Comparison of ENCODE assay signal across 10 mouse cellular contexts in the genomic region with DNA sequence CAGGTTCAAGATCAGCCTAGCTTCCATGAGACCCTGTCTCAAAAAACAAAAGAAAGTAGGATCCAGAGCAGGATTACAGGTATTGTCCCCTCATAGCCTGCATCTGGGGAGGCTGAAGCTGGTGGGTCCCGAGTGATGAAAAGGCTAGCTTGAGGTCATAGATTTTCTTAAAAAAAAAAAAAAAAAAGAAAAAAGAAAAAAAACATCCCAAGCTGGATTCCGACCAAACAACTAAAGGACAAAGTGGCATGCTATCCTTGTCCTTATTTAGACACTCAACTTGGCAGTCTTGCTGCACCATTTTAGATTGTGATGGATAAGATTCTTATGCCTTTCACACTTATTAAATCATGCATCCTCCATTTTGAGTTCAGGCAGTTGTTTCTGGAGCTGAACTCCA. TPM values are rescaled to one million over a fixed set of nuclear protein-coding genes. Genes with fewer than 3 reads are reported as not detected.
DNase-seq lines count a peak whose midpoint lies in the region; ATAC-seq and TF ChIP-seq lines count a peak whose summit lies in the region.
"Had no signal": no experiment of that assay in that cellular context is flagged by ENCODE, and none has a peak within 500 bp of the region (broad histone marks: within the 10 kb centered on the region; RNA-seq: fewer than 3 reads in every experiment).

No protein-coding gene starts in this region.

- H3K4me2 ChIP-seq in kidney, embryonic 16.5 days (replicated peaks; ENCODE audit: low read depth, low read length) = peak overlapping the region; percentile 62; the same call in 1 of the 2 replicates
- H3K4me2 ChIP-seq in hindbrain, embryonic 12.5 days (replicated peaks) = peak overlapping the region; percentile 51; the same call in 1 of the 2 replicates
- peak overlapping the region; percentile 65; the same call in 1 of the 2 replicates for H3K4me2 ChIP-seq in midbrain, embryonic 15.5 days

- peak overlapping the region; percentile 99 for H3K27ac ChIP-seq in kidney, embryonic 16.5 days (ENCODE audit: low read length)
- peak overlapping the region; percentile 99; the same call in 1 of the 2 replicates for H3K27ac ChIP-seq in hindbrain, embryonic 12.5 days
- peak overlapping the region; percentile 99 for H3K27ac ChIP-seq in midbrain, embryonic 15.5 days
- no peak overlapping the region for H3K27ac ChIP-seq in thymus, adult 2 months (ENCODE audit: control insufficient read depth, insufficient read depth, low read length)

- H3K9me3 ChIP-seq in kidney, embryonic 16.5 days (ENCODE audit: low read length) = no peaks in the 10 kb centered on the region
- no peaks in the 10 kb centered on the region for H3K9me3 ChIP-seq in hindbrain, embryonic 12.5 days (replicated peaks)
- H3K9me3 ChIP-seq in midbrain, embryonic 15.5 days = no peaks in the 10 kb centered on the region

- H3K4me1 ChIP-seq in kidney, embryonic 16.5 days (ENCODE audit: insufficient read depth, low read length) = peaks cover 20% of the 10 kb centered on the region
- H3K4me1 ChIP-seq in hindbrain, embryonic 12.5 days = peaks cover 20% of the 10 kb centered on the region
- peaks cover 27% of the 10 kb centered on the region for H3K4me1 ChIP-seq in midbrain, embryonic 15.5 days
- peaks cover 4% of the 10 kb centered on the region for H3K4me1 ChIP-seq in thymus, adult 2 months (replicated peaks; ENCODE audit: control insufficient read depth, insufficient read depth, low read length)

- H3K27me3 ChIP-seq in kidney, embryonic 16.5 days (ENCODE audit: insufficient read depth, low read length) = no peaks in the 10 kb centered on the region
- H3K27me3 ChIP-seq in hindbrain, embryonic 12.5 days = no peaks in the 10 kb centered on the region
- H3K27me3 ChIP-seq in midbrain, embryonic 15.5 days (replicated peaks) = no peaks in the 10 kb centered on the region
- H3K27me3 ChIP-seq in thymus, adult 2 months (ENCODE audit: control insufficient read depth, insufficient read depth, low read length) = no peaks in the 10 kb centered on the region

- no peak for DNase-seq in kidney, postnatal 10 days
- peak; percentile 43 for DNase-seq in adipocyte (ENCODE audit: low spot score)
- no peak for DNase-seq in urinary bladder, adult 18-20 months (ENCODE audit: low spot score in 2 of 2)
- no peak for DNase-seq in urinary bladder, postnatal 25 days (ENCODE audit: low spot score)
- no peak for DNase-seq in thymus, adult 2 months
- DNase-seq: cerebellum, adult 18-20 months; layer of hippocampus, postnatal 36 days had no signal

- TF ChIP-seq CTCF in thymus, adult 2 months (IDR thresholded peaks at IDR 0.05; ENCODE audit: borderline replicate concordance, control insufficient read depth, extremely low read depth, insufficient read depth, low read length, poor library complexity) = no peak

- ATAC-seq in kidney, embryonic 16.5 days (ENCODE audit: low FRiP score, low TSS enrichment) = no peak
- ATAC-seq in hindbrain, embryonic 12.5 days (ENCODE audit: low FRiP score) = no peak
- ATAC-seq in midbrain, embryonic 15.5 days (replicated peaks) = no peak

- TF ChIP-seq POLR2A in thymus, adult 2 months (IDR thresholded peaks at IDR 0.05; ENCODE audit: control insufficient read depth, extremely low read depth, insufficient read depth, low read length, poor library complexity) = no peak

- H3K4me3 ChIP-seq in kidney, embryonic 16.5 days (ENCODE audit: low read length) = peak overlapping the region; percentile 94; the same call in 1 of the 2 replicates
- H3K4me3 ChIP-seq in hindbrain, embryonic 12.5 days = no peak overlapping the region
- H3K4me3 ChIP-seq in midbrain, embryonic 15.5 days = no peak overlapping the region
- H3K4me3 ChIP-seq in thymus, adult 2 months (ENCODE audit: control insufficient read depth, insufficient read depth, low read length) = no peak overlapping the region

- WGBS in kidney, embryonic 16.5 days = 64% methylated on average over 2 of the region's 2 CpGs
- 79% methylated on average over 2 of the region's 2 CpGs for WGBS in hindbrain, embryonic 12.5 days
- WGBS in midbrain, embryonic 15.5 days = 73% methylated on average over 2 of the region's 2 CpGs
- 94% methylated on average over 2 of the region's 2 CpGs for WGBS in thymus, adult 2 months

- H3K36me3 ChIP-seq in kidney, embryonic 16.5 days (ENCODE audit: insufficient read depth, low read length) = peaks cover 63% of the 10 kb centered on the region
- H3K36me3 ChIP-seq in hindbrain, embryonic 12.5 days = peaks cover 58% of the 10 kb centered on the region
- H3K36me3 ChIP-seq in midbrain, embryonic 15.5 days (replicated peaks) = peaks cover 31% of the 10 kb centered on the region
- H3K36me3 ChIP-seq in thymus, adult 2 months (ENCODE audit: control insufficient read depth, insufficient read depth, low read length) = peaks cover 47% of the 10 kb centered on the region

- H3K9ac ChIP-seq in kidney, embryonic 16.5 days (replicated peaks; ENCODE audit: low read length) = peak overlapping the region; percentile 48; the same call in 1 of the 2 replicates
- no peak overlapping the region for H3K9ac ChIP-seq in hindbrain, embryonic 12.5 days
- H3K9ac ChIP-seq in midbrain, embryonic 15.5 days = no peak overlapping the region

RNA-seq across cellular contexts. Expression of a gene that starts 3.7 kb away (rescaled TPM):
- polyA plus RNA-seq in kidney, embryonic 16.5 days (2015; fragmentation: Nextera tagmentation; extraction: Ambion mirVana) = 36.2 and 41.0 TPM in 2 replicates
- 62.5 and 66.5 TPM in 2 replicates for polyA plus RNA-seq in hindbrain, embryonic 12.5 days (2016; fragmentation: Nextera tagmentation; extraction: Ambion mirVana)
- 56.3 and 57.7 TPM in 2 replicates for polyA plus RNA-seq in midbrain, embryonic 15.5 days (2015; fragmentation: Nextera tagmentation; extraction: Ambion mirVana)
- 66.5 and 72.2 TPM in 2 replicates for polyA plus RNA-seq in thymus, adult 2 months (2012; rRNA removed)

RNA-seq across cellular contexts. Expression of a gene that starts 13.1 kb away (rescaled TPM):
- 23.7 and 24.2 TPM in 2 replicates for polyA plus RNA-seq in kidney, embryonic 16.5 days (2015; fragmentation: Nextera tagmentation; extraction: Ambion mirVana)
- polyA plus RNA-seq in hindbrain, embryonic 12.5 days (2016; fragmentation: Nextera tagmentation; extraction: Ambion mirVana) = 38.8 and 40.4 TPM in 2 replicates
- 33.2 and 33.6 TPM in 2 replicates for polyA plus RNA-seq in midbrain, embryonic 15.5 days (2015; fragmentation: Nextera tagmentation; extraction: Ambion mirVana)
- polyA plus RNA-seq in thymus, adult 2 months (2012; rRNA removed) = 50.3 and 66.0 TPM in 2 replicates

RNA-seq across cellular contexts. Expression of a gene that starts 28.2 kb away (rescaled TPM):
- polyA plus RNA-seq in kidney, embryonic 16.5 days (2015; fragmentation: Nextera tagmentation; extraction: Ambion mirVana) = 1.8 and 2.0 TPM in 2 replicates
- polyA plus RNA-seq in hindbrain, embryonic 12.5 days (2016; fragmentation: Nextera tagmentation; extraction: Ambion mirVana) = 3.1 and 4.1 TPM in 2 replicates
- polyA plus RNA-seq in midbrain, embryonic 15.5 days (2015; fragmentation: Nextera tagmentation; extraction: Ambion mirVana) = 9.1 and 9.2 TPM in 2 replicates
- polyA plus RNA-seq in thymus, adult 2 months (2012; rRNA removed) = 8.5 and 11.6 TPM in 2 replicates

RNA-seq across cellular contexts. Expression of a gene that starts 33.3 kb away (rescaled TPM):
- polyA plus RNA-seq in kidney, embryonic 16.5 days (2015; fragmentation: Nextera tagmentation; extraction: Ambion mirVana) = 2.2 and 2.4 TPM in 2 replicates
- 1.2 and 1.3 TPM in 2 replicates for polyA plus RNA-seq in hindbrain, embryonic 12.5 days (2016; fragmentation: Nextera tagmentation; extraction: Ambion mirVana)
- polyA plus RNA-seq in midbrain, embryonic 15.5 days (2015; fragmentation: Nextera tagmentation; extraction: Ambion mirVana) = 3.4 and 3.9 TPM in 2 replicates
- 34.4 and 37.7 TPM in 2 replicates for polyA plus RNA-seq in thymus, adult 2 months (2012; rRNA removed)

RNA-seq across cellular contexts. Expression of a gene that starts 55.0 kb away (rescaled TPM):
- 5.4 and 5.9 TPM in 2 replicates for polyA plus RNA-seq in kidney, embryonic 16.5 days (2015; fragmentation: Nextera tagmentation; extraction: Ambion mirVana)
- polyA plus RNA-seq in hindbrain, embryonic 12.5 days (2016; fragmentation: Nextera tagmentation; extraction: Ambion mirVana) = 4.7 and 5.0 TPM in 2 replicates
- polyA plus RNA-seq in midbrain, embryonic 15.5 days (2015; fragmentation: Nextera tagmentation; extraction: Ambion mirVana) = 4.9 and 5.3 TPM in 2 replicates
- 23.9 and 30.3 TPM in 2 replicates for polyA plus RNA-seq in thymus, adult 2 months (2012; rRNA removed)
